Mouse (Mus musculus): Measurements from ENCODE around the gene Slc10a7.

Slc10a7 gene

GRCm38 (mm10) chr8:78549971-78550751 is 41.0 kb downstream of the Slc10a7 start:
- DNase-seq = no peak

- no peak for DNase-seq
Observed at GRCm38 (mm10) chr8:78550752-78551134, 41.6 kb downstream of the Slc10a7 start.

- DNase-seq = no peak
Observed at GRCm38 (mm10) chr8:78555817-78556216, 46.7 kb downstream of the Slc10a7 start.

GRCm38 (mm10) chr8:78556773-78557434 is 47.8 kb downstream of the Slc10a7 start:
- DNase-seq = no peak

DNA sequence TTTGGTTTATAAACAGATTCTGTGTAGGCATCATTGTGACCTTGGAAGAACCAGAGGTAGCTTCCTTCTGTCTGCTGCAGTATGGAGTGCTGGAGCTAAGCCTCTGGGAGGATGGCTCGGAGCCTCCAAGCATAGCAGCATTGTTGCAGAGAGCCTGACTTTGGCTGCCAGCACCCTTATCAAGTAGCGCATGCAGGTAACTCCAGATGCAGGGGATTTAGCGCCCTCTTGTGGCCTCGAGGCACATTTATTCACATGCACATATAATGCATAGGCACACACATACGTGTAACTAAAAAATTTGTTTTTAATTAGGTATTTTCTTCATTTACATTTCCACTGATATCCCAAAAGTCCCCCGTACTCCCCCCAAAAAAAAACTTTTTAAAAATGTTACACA is 52.5 kb downstream of the Slc10a7 start:
- DNase-seq = no peak

- DNase-seq = no peak
Observed at GRCm38 (mm10) chr8:78563466-78564058, 54.4 kb downstream of the Slc10a7 start.

- DNase-seq = no peak
Observed at GRCm38 (mm10) chr8:78564200-78564599, 55.1 kb downstream of the Slc10a7 start.

GRCm38 (mm10) chr8:78568196-78568595 is 59.0 kb downstream of the Slc10a7 start:
- no peak for DNase-seq

DNA sequence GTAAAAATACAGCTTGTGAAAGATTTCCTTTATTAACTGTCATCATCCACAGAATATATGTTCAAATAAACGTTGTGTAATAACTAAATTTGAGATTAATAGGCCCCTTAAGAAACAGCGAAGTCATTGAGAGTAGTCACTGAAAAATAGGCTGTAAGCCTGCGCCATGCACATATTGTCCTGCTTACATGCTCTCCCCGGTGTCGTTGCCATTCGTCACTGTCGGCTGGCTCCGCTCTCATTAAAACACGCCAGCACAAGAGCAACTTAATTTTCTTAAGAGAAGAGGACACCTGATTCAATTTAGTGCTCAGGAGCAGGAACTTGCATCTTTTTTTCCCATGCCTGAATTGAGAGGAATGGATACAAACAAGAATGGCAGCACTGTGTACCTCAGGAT is 62.4 kb downstream of the Slc10a7 start:
- no peak for DNase-seq

- DNase-seq = no peak
Observed at GRCm38 (mm10) chr8:78574207-78574606, 65.1 kb downstream of the Slc10a7 start.

DNA sequence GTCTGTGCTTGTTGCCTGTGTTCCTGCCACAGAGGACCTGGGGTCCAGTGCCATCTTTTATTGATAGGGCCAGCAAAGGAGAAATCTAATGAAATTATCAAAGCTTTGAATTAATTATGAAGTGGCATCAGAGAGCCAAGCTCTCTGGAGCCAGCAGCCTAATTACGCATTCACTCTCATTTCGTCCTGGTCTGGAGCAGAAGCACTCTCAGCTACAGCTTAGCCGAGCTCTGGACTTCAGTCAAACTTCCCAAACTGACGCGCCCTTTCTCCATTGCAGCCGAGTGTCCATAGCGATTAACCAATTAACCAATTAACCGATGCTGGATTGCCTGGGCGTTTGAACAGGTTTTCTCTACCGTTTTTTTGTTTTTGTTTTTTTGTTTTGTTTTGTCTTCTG is 68.4 kb downstream of the Slc10a7 start:
- DNase-seq = no peak

DNA sequence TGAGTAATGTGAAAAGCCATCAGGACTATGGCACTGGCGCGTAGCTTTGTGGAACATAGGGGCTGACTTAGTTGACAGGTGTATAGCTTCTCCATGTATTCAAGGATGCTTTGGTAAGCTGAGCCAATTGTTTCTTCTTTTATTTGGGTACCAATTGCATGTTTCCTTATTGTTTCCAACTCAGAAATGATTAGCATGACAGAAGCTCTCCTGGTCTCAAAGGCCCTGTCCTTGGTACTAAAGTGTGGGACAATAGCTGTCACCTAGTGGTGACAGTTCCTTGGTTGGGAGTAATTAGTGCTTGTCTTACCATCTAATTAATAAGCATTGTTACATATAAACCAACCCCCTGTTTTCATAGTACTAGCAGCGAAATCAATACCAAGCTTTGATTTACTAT is 68.9 kb downstream of the Slc10a7 start:
- no peak for DNase-seq

- DNase-seq = no peak
Observed at GRCm38 (mm10) chr8:78584011-78584776, 75.0 kb downstream of the Slc10a7 start.

- no peak for DNase-seq
Observed at GRCm38 (mm10) chr8:78584863-78585262, 75.7 kb downstream of the Slc10a7 start.

DNA sequence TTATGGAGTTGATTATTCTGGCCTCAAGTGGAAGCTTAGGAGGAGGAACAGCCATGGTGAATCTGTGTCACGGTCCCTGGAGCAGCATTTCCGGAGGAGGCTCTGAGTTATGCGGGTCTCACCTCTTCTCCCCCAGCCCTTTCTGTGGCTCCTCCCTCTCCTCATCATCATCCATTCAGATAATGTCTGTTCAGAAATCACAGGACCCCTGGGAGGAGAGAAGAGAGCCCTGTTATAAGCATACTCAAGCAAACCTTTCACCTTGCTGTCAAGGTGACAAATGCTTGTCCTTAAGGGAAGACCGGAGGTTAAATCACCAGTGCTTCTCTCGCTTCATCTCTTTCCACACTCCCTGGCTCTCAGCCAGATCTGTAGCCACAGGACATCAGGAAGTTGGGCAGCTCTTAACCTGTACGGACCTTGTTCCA is 86.3 kb downstream of the Slc10a7 start:
- DNase-seq = no peak

GRCm38 (mm10) chr8:78598237-78598636 is 89.1 kb downstream of the Slc10a7 start:
- DNase-seq = no peak

GRCm38 (mm10) chr8:78603084-78603483 is 93.9 kb downstream of the Slc10a7 start:
- DNase-seq = no peak

DNA sequence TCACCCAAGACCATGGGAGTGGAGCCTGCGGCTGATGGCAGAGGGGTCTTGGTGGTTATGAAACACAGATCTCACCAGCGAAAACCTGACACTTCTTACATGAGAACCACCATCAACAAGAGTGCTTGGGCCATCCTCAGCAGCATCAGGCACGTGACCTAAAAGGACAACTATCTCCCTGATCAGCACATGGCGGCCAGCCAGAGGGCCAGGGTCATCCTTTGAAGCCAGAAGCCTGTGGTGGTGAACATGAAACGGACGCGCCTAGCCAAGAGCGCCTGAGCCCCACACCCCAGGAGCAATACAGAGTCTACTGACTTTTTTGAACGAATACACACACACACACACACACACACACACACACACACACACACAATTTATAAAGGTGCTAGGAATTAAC is 95.3 kb downstream of the Slc10a7 start:
- DNase-seq = no peak

DNA sequence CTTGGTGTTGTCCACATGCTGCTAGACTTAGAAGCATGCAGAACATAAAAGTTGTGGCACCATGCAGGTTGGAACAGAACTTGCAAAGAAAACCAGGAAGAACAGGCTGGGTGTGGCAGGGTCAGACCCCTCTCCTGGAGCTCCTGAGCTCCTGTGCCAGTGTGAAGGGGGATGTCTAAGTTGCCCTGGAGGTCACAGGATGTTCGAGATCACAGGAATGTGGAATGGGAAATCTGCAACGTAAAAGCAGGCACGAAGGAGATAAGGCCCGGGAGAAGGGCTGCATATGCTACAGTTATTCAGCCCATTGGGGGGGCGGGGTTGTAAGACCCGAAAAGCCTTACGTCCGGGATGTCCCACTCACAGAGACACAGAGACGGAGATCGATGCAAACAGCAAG is 100.2 kb downstream of the Slc10a7 start:
- no peak for DNase-seq

GRCm38 (mm10) chr8:78611019-78611418 is 101.9 kb downstream of the Slc10a7 start:
- DNase-seq = no peak

- DNase-seq = no peak
Observed at GRCm38 (mm10) chr8:78622362-78622761, 113.2 kb downstream of the Slc10a7 start.

DNA sequence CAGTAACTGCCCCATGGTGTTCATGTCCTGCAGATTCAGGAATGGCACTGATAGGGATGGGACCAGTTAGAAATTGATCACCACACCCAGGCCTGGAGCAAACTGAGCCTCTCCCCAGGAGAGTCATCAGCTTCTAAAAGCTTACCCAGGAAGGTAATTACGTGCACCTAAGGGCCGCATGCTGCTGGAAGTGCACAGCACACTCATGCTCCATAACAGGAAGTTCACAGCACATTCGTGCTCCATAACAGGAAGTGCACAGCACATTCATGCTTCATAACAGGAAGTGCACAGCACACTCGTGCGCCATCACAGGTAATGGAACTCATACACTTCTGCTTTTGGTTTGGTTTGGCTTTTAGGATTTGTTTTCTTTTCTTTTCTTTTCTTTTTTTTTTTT is 114.8 kb downstream of the Slc10a7 start:
- no peak for DNase-seq

DNA sequence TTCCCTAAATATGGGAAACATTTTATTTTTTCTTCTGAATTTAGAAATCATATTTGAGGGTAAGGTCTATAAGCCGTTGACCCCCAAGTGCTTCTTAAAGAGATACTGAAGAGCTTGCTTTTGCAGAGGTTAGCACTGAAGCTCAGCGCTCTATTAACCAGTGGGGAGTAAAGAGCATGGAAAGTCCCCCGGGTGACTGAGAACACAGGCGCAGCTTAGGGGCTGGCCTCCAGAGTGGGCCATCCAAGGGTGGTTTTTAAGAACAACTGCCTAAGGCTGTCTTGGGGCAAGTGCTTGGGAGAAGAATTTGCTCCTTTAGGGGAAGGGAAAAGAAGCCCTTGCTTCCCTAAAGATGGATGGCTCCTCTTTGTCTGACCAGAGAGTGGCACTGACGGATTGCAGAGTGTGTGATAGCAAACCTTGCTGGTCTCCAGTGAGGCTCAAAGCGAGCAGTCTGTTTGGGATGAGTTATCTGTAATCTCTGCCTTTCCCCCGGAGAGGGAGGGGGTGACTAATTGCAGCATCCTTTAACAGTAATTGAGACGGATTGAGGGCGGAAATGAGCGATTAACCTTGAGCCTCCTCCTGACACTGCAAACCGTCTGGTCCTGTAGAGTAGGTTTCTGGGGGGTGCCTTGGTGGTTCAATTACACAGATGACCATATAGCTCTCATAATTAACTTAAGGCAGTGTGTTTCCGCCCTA is 115.7 kb downstream of the Slc10a7 start:
- DNase-seq = no peak

Data from cerebellum, adult 9-11 months (tissue).